Mouse (Mus musculus): ENCODE data around the gene Gemin5. TPM values are rescaled to one million over a fixed set of nuclear protein-coding genes. Genes with fewer than 3 reads are reported as not detected.

Gemin5 gene
- total and polyA plus RNA-seq, 3 experiments: 66.7 to 89.6 (median 88.6) TPM

GRCm38 (mm10) chr11:58171459-58172091, 3.2 kb upstream of the Gemin5 start, which contains the start of gene Mrpl22:
Gene Mrpl22 (plus strand): TSS chr11:58171661.
- Histone ChIP-seq H3K79me2 (replicated peaks; ENCODE audit: control insufficient read depth, extremely low read depth, insufficient read depth, poor library complexity, severe bottlenecking) (peaks cover 31% of the 10 kb centered on the region), H3K9me3 (replicated peaks; ENCODE audit: low read length) (no peaks in the 10 kb centered on the region), H3K4me2 (ENCODE audit: insufficient read depth, low read depth, poor library complexity, severe bottlenecking) (peak within 1 kb of the TSS; percentile 74), H3K36me3 (replicated peaks in 1 of 2; ENCODE audit: control insufficient read depth in 1 of 2, insufficient read depth in 1 of 2, low read length in 1 of 2) (peaks cover 29 to 41% of the 10 kb centered on the region in 2 experiments), H3K4me3 (replicated peaks in 1 of 3; ENCODE audit: low read depth in 2 of 3, low read length in 2 of 3, poor library complexity in 1 of 3) (peak within 1 kb of the TSS; percentile 72 to 93 (median 84)), H3K27me3 (replicated peaks) (no peaks in the 10 kb centered on the region), H3K9ac (ENCODE audit: insufficient read depth, low read depth) (peak within 1 kb of the TSS; percentile 78), H3K27ac (ENCODE audit: insufficient read depth, low read depth) (peak within 1 kb of the TSS; percentile 34; the same call in 1 of the 2 replicates), H3K4me1 (ENCODE audit: control insufficient read depth in 1 of 2, insufficient read depth in 2 of 2) (peaks cover 0 to 22% of the 10 kb centered on the region in 2 experiments; a peak in 2 of 4 replicates)
- peak; percentile 100 for DNase-seq (ENCODE audit: extremely low read depth)
- TF ChIP-seq POLR2A (IDR thresholded peaks at IDR 0.05; ENCODE audit: low read depth, low read length): peak; percentile 94
- peak; percentile 95 for TF ChIP-seq NRF1 (IDR thresholded peaks at IDR 0.05; ENCODE audit: low read depth, low read length)
- no peak for TF ChIP-seq ZC3H11A (IDR thresholded peaks at IDR 0.05; ENCODE audit: low read depth, low read length)
- TF ChIP-seq ETS1 (conservative IDR thresholded peaks at IDR 0.05; ENCODE audit: low read depth, low read length): peak; percentile 4; the same call in 1 of the 2 replicates
- TF ChIP-seq CTCF (conservative IDR thresholded peaks at IDR 0.05 in 1 of 2, IDR thresholded peaks at IDR 0.05 in 1 of 2; ENCODE audit: low read depth in 2 of 2, low read length in 2 of 2): no peak
- TF ChIP-seq KAT2A (IDR thresholded peaks at IDR 0.05; ENCODE audit: insufficient replicate concordance, low read length): no peak; the same call in 1 of the 2 replicates
- TF ChIP-seq NELFE (IDR thresholded peaks at IDR 0.05; ENCODE audit: low read depth, low read length): peak; percentile 91
- TF ChIP-seq ZNF384 (IDR thresholded peaks at IDR 0.05; ENCODE audit: low read depth, low read length): no peak
- TF ChIP-seq IRF4 (IDR thresholded peaks at IDR 0.05; ENCODE audit: low read depth, low read length): 0 out of 2 replicates have a peak, but pooled peaks have one; percentile 28
- no peak for TF ChIP-seq RCOR1 (conservative IDR thresholded peaks at IDR 0.05; ENCODE audit: low read depth, low read length)
- TF ChIP-seq BHLHE40 (IDR thresholded peaks at IDR 0.05; ENCODE audit: low read depth, low read length): no peak
- TF ChIP-seq MAFK (IDR thresholded peaks at IDR 0.05; ENCODE audit: insufficient replicate concordance, low read length): no peak
- no peak for TF ChIP-seq EP300 (IDR thresholded peaks at IDR 0.05; ENCODE audit: low read length)
- TF ChIP-seq ZMIZ1 (IDR thresholded peaks at IDR 0.05; ENCODE audit: low read depth, low read length): no peak
- TF ChIP-seq MAZ (IDR thresholded peaks at IDR 0.05; ENCODE audit: low read depth, low read length): no peak
- TF ChIP-seq CHD1 (IDR thresholded peaks at IDR 0.05; ENCODE audit: low read depth, low read length): no peak
- TF ChIP-seq UBTF (IDR thresholded peaks at IDR 0.05; ENCODE audit: low read depth, low read length): no peak
- no peak for TF ChIP-seq RAD21 (IDR thresholded peaks at IDR 0.05; ENCODE audit: low read depth, low read length)
- peak; percentile 90 for TF ChIP-seq HCFC1 (IDR thresholded peaks at IDR 0.05; ENCODE audit: low read depth, low read length)
- TF ChIP-seq MYC (IDR thresholded peaks at IDR 0.05; ENCODE audit: low read depth, low read length): no peak
- peak; percentile 83 for TF ChIP-seq TBP (conservative IDR thresholded peaks at IDR 0.05; ENCODE audit: low read depth, low read length)
- TF ChIP-seq POLR2AphosphoS2 (IDR thresholded peaks at IDR 0.05; ENCODE audit: low read depth, low read length): peak; percentile 32; the same call in 1 of the 2 replicates
- no peak for TF ChIP-seq ZKSCAN1 (IDR thresholded peaks at IDR 0.05; ENCODE audit: borderline replicate concordance, low read depth, low read length)
- TF ChIP-seq SIN3A (IDR thresholded peaks at IDR 0.05; ENCODE audit: low read length): peak; percentile 98
- TF ChIP-seq ELF1 (IDR thresholded peaks at IDR 0.05; ENCODE audit: low read depth, low read length): peak; percentile 98
- no peak for TF ChIP-seq E2F4 (IDR thresholded peaks at IDR 0.05; ENCODE audit: insufficient replicate concordance, low read depth, low read length)
- no peak for TF ChIP-seq JUND (conservative IDR thresholded peaks at IDR 0.05; ENCODE audit: low read depth, low read length)
- no peak for TF ChIP-seq SMC3 (IDR thresholded peaks at IDR 0.05; ENCODE audit: low read depth, low read length)
- 0 out of 2 replicates have a peak, but pooled peaks have one; percentile 29 for TF ChIP-seq MEF2A (IDR thresholded peaks at IDR 0.05; ENCODE audit: borderline replicate concordance, low read depth, low read length)
- TF ChIP-seq MAX (IDR thresholded peaks at IDR 0.05; ENCODE audit: low read length): no peak; the same call in 1 of the 2 replicates
- TF ChIP-seq TCF12 (IDR thresholded peaks at IDR 0.05; ENCODE audit: low read depth, low read length): peak; percentile 74
- TF ChIP-seq USF2 (conservative IDR thresholded peaks at IDR 0.05; ENCODE audit: low read depth, low read length): no peak
- peak; percentile 98 for TF ChIP-seq MXI1 (IDR thresholded peaks at IDR 0.05; ENCODE audit: low read depth, low read length)
- TF ChIP-seq CHD2 (IDR thresholded peaks at IDR 0.05; ENCODE audit: low read length): peak; percentile 81
- peak; percentile 33; the same call in 1 of the 2 replicates for TF ChIP-seq JUN (IDR thresholded peaks at IDR 0.05; ENCODE audit: insufficient read depth, low read depth, low read length)
- no peak for TF ChIP-seq USF1 (IDR thresholded peaks at IDR 0.05; ENCODE audit: low read depth, low read length)
- TF ChIP-seq PAX5 (IDR thresholded peaks at IDR 0.05; ENCODE audit: low read length): no peak
- no peak; the same call in 1 of the 2 replicates for TF ChIP-seq GABPA (IDR thresholded peaks at IDR 0.05; ENCODE audit: insufficient replicate concordance, low read depth, low read length)
- dilution Hi-C loops (cut with MboI; ENCODE audit: extremely low pct_ligation_motif_present, extremely low pct_unique_long_range_greater_than_20kb, low sequenced_read_pairs) (no loop called here), in situ Hi-C loops (cut with MboI; ENCODE audit: low pct_ligation_motif_present, low pct_unique_long_range_greater_than_20kb, low sequenced_read_pairs) (no loop called here)

Measured in CH12.LX (cell line).